Mouse (Mus musculus): ENCODE results near the gene Rpl23a. TPM values are rescaled to one million over a fixed set of nuclear protein-coding genes. Genes with fewer than 3 reads are reported as not detected.
"Not testable (repeated sequence)": the region's sequence is repeated elsewhere in the genome, so short reads cannot be mapped to it uniquely, and the experiment has no call there.

Gene Rpl23a
- total RNA-seq, 2 experiments from 2014 or later = 1,780 to 1,853 TPM

GRCm38 (mm10) chr11:78184702-78185101 is 1.3 kb upstream of the Rpl23a start:
- DNase-seq = not testable (repeated sequence)

- no peak for DNase-seq
Observed at GRCm38 (mm10) chr11:78183884-78184514, 615 bp upstream of the Rpl23a start.

- no peak for DNase-seq
Observed at GRCm38 (mm10) chr11:78182450-78182849, 934 bp downstream of the Rpl23a start.

GRCm38 (mm10) chr11:78181830-78182357 is 1.5 kb downstream of the Rpl23a start:
- no peak for DNase-seq

- DNase-seq = no peak
Observed at GRCm38 (mm10) chr11:78180081-78180761, 3.2 kb downstream of the Rpl23a start.

GRCm38 (mm10) chr11:78179438-78179999 is 3.9 kb downstream of the Rpl23a start:
- DNase-seq = no peak

- DNase-seq = peak; percentile 82
Observed at GRCm38 (mm10) chr11:78178859-78179437, 4.4 kb downstream of the Rpl23a start.

GRCm38 (mm10) chr11:78177903-78178858 is 5.2 kb downstream of the Rpl23a start:
- peak; percentile 97 for DNase-seq

- no peak for DNase-seq
Observed at GRCm38 (mm10) chr11:78177437-78177836, 5.9 kb downstream of the Rpl23a start.

GRCm38 (mm10) chr11:78176905-78177331 is 6.5 kb downstream of the Rpl23a start:
- DNase-seq = no peak

- peak; percentile 95 for DNase-seq
Observed at GRCm38 (mm10) chr11:78176402-78176862, 7.0 kb downstream of the Rpl23a start, which contains the start of the genes Nek8 and Tlcd1. Nek8 (minus strand) TSS chr11:78176675. Tlcd1 (plus strand) TSS chr11:78176711.

- no peak for DNase-seq
Observed at GRCm38 (mm10) chr11:78175771-78176401, 7.5 kb downstream of the Rpl23a start.

GRCm38 (mm10) chr11:78174506-78174905 is 8.9 kb downstream of the Rpl23a start:
- no peak for DNase-seq

GRCm38 (mm10) chr11:78172748-78173383 is 10.5 kb downstream of the Rpl23a start:
- no peak for DNase-seq

- no peak for DNase-seq
Observed at GRCm38 (mm10) chr11:78172034-78172747, 11.2 kb downstream of the Rpl23a start.

- DNase-seq = no peak
Observed at GRCm38 (mm10) chr11:78171328-78171727, 12.1 kb downstream of the Rpl23a start.

GRCm38 (mm10) chr11:78170306-78170705 is 13.1 kb downstream of the Rpl23a start:
- no peak for DNase-seq

GRCm38 (mm10) chr11:78168541-78169468 is 14.6 kb downstream of the Rpl23a start:
- no peak for DNase-seq

All from adrenal gland, postnatal 10 days (tissue).